Mouse (Mus musculus) kidney, postnatal 0 days (tissue): Measurements from ENCODE around the gene Vti1a. TPM values are rescaled to one million over a fixed set of nuclear protein-coding genes. Genes with fewer than 3 reads are reported as not detected.

Experiments
- ATAC-seq: fragments of 200-750 bp; cut with Nextera tagmentation; replicated peaks from 2 replicates; pipeline ENCODE4 v1.8.0; 2017; ENCODE audit warnings: low read depth, moderate number of reproducible peaks, moderate TSS enrichment, moderate library complexity; ENCODE audit not compliant: low FRiP score
- DNase-seq: peaks from one replicate; pipeline ENCODE4 v3.0.0-alpha.2; 2016; ENCODE audit warnings: low spot score
- H3K27ac ChIP-seq: fragments of 300-500 bp; sonication (generic); 2 replicates; pipeline ENCODE4 v1.5.1; 2014; ENCODE audit warnings: mild to moderate bottlenecking
- H3K27me3 ChIP-seq: fragments of 300-500 bp; sonication (generic); 2 replicates; pipeline ENCODE4 v1.6.1; 2014; ENCODE audit warnings: low read length, mixed read lengths; ENCODE audit not compliant: insufficient read depth
- H3K36me3 ChIP-seq: fragments of 300-500 bp; sonication (generic); 2 replicates; pipeline ENCODE4 v1.6.1; 2014; ENCODE audit warnings: low read length, mixed read lengths; ENCODE audit not compliant: insufficient read depth
- H3K4me1 ChIP-seq: fragments of 300-500 bp; sonication (generic); replicated peaks from 2 replicates; pipeline ENCODE4 v1.6.1; 2014; ENCODE audit warnings: antibody characterized with exemption, low read length, mixed read lengths; ENCODE audit not compliant: insufficient read depth
- H3K4me2 ChIP-seq: fragments of 300-500 bp; sonication (generic); 2 replicates; pipeline ENCODE4 v1.6.1; 2014; ENCODE audit warnings: mild to moderate bottlenecking, low read length, moderate library complexity, mixed read lengths
- H3K4me3 ChIP-seq: fragments of 300-500 bp; sonication (generic); replicated peaks from 2 replicates; pipeline ENCODE4 v1.5.1; 2014; ENCODE audit warnings: low read depth, low read length
- H3K9ac ChIP-seq: fragments of 300-500 bp; sonication (generic); 2 replicates; pipeline ENCODE4 v1.6.1; 2014; ENCODE audit warnings: low read depth, low read length
- H3K9me3 ChIP-seq: fragments of 300-500 bp; sonication (generic); replicated peaks from 2 replicates; pipeline ENCODE4 v1.6.1; 2016; ENCODE audit warnings: low read length, inconsistent platforms, mixed read lengths
- CTCF ChIP-seq: IDR thresholded peaks from 2 replicates; pipeline ENCODE4 v1.5.1; 2016; ENCODE audit warnings: antibody characterized with exemption, low read depth, mild to moderate bottlenecking, moderate library complexity
- WGBS: fragments of 180-500 bp; shearing (Covaris S2); extraction: QIAGEN DNeasy Blood & Tissue Kit; methylation state at CpG from one replicate; pipeline ENCODE4 v1.1.7; 2014; 5-methylcytosine and 5-hydroxymethylcytosine counted together
- polyA plus RNA-seq: library from polyadenylated mRNA; unstranded; fragments of >200 nt; fragmentation: Nextera tagmentation; extraction: Ambion mirVana; gene quantifications from 2 replicates; pipeline ENCODE4 v1.2.1, GENCODE M21; 2015

The Vti1a gene
- polyA plus RNA-seq, 1 experiment from 2014 or later: 22.4 TPM

GRCm38 (mm10) chr19:55503771-55504170 lies 187.7 kb downstream of the Vti1a start:
- no peak for ATAC-seq
- H3K36me3 ChIP-seq: 0 out of 2 replicates have a peak, but pooled peaks cover 3% of the 10 kb centered on the region

DNA sequence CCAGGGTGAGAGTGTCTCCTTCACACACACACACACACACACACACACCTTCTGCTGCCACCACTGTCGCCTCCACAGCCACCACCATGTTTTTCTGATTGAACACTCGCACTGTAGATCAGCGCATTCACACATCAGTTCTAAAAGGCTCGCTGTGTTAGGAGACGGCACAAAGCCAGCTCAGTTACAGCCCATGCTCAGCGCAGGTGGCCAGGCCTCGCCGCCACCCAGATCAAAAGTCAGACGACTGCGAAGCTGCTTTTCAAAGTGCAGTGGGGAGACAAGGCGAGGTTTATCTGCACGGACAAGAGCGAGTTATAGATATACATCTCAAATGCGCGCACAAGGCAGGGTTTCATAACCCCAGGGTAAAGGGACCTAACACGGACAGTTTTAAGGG lies 191.7 kb downstream of the Vti1a start:
- H3K36me3 ChIP-seq: 0 out of 2 replicates have a peak, but pooled peaks cover 3% of the 10 kb centered on the region
- H3K4me3 ChIP-seq: no peak overlapping the region
- H3K9ac ChIP-seq: no peak overlapping the region
- H3K4me2 ChIP-seq: no peak overlapping the region
- WGBS: 67% methylated on average over 16 of the region's 16 CpGs
- H3K27me3 ChIP-seq: no peaks in the 10 kb centered on the region
- H3K4me1 ChIP-seq: peaks cover 5% of the 10 kb centered on the region; the same call in 1 of the 2 replicates
- ATAC-seq (no peak), DNase-seq (no peak)
- H3K9me3 ChIP-seq: no peaks in the 10 kb centered on the region
- TF ChIP-seq CTCF: no peak
- no peak overlapping the region for H3K27ac ChIP-seq

More at GRCm38 (mm10) chr19:55503771-55504170, 187.7 kb downstream of the Vti1a start:
- Histone ChIP-seq H3K4me3 (no peak overlapping the region), H3K4me2 (no peak overlapping the region), H3K9ac (no peak overlapping the region), H3K4me1 (peaks cover 5% of the 10 kb centered on the region; the same call in 1 of the 2 replicates), H3K27me3 (no peaks in the 10 kb centered on the region), H3K27ac (no peak overlapping the region), H3K9me3 (no peaks in the 10 kb centered on the region)
- WGBS: 58% methylated on average over 4 of the region's 4 CpGs
- peak; percentile 23; the same call in 1 of the 2 replicates for TF ChIP-seq CTCF
- peak; percentile 29 for DNase-seq

DNA sequence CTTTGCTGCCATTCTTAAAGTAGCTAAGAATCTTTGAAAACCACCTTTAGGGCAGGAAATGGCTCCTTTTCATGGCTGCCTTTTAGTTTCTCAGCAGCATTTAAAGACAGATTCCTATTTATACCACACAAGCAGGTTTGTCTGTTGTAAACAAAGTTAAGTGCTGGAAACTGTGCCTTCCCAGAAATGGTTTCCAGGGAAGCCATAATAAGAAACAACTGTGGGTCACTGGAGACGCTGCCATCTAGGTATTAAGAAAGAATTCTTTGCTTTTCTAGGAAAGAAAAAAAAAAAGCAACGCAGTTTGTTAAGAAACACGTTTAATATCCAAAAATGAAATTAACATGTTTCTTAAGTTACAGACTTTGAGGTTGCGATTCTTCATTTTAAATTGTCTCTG lies 192.1 kb downstream of the Vti1a start:
- no peaks in the 10 kb centered on the region for H3K9me3 ChIP-seq
- H3K9ac ChIP-seq: no peak overlapping the region
- H3K36me3 ChIP-seq: 0 out of 2 replicates have a peak, but pooled peaks cover 3% of the 10 kb centered on the region
- WGBS: 90% methylated on average over 4 of the region's 4 CpGs
- no peak for DNase-seq
- no peak overlapping the region for H3K27ac ChIP-seq
- ATAC-seq: no peak
- H3K4me3 ChIP-seq: no peak overlapping the region
- peaks cover 2% of the 10 kb centered on the region; the same call in 1 of the 2 replicates for H3K4me1 ChIP-seq
- no peak for TF ChIP-seq CTCF
- H3K4me2 ChIP-seq: no peak overlapping the region
- no peaks in the 10 kb centered on the region for H3K27me3 ChIP-seq

- Histone ChIP-seq H3K27ac (no peak overlapping the region), H3K4me3 (no peak overlapping the region), H3K9ac (no peak overlapping the region), H3K27me3 (no peaks in the 10 kb centered on the region), H3K4me2 (no peak overlapping the region), H3K36me3 (0 out of 2 replicates have a peak, but pooled peaks cover 3% of the 10 kb centered on the region), H3K9me3 (no peaks in the 10 kb centered on the region), H3K4me1 (no peaks in the 10 kb centered on the region)
- ATAC-seq: no peak
- 66% methylated on average over 5 of the region's 5 CpGs for WGBS
- DNase-seq: no peak
- TF ChIP-seq CTCF: no peak
Measured at GRCm38 (mm10) chr19:55508965-55509364, 192.9 kb downstream of the Vti1a start.

DNA sequence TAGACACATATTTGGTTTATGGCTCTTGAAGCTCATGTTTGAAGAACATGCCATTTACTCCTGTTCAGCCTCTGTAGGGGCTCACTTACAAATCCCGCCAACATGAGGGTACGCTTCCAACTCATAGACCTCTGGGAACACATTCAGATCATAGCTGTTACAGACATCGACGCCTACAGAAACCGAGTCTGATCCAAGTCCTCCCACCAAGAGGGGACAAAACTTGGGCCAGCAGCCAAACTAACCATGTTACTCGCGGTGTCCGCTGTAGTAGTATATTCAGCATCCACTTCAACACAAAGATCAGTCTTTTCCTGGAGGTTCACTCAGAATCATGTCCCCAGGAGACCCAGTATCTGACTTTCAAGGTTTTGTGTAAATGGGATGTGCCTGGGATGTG lies 193.5 kb downstream of the Vti1a start:
- Histone ChIP-seq H3K4me2 (no peak overlapping the region), H3K27me3 (no peaks in the 10 kb centered on the region), H3K9me3 (no peaks in the 10 kb centered on the region), H3K36me3 (0 out of 2 replicates have a peak, but pooled peaks cover 3% of the 10 kb centered on the region), H3K4me3 (no peak overlapping the region), H3K27ac (no peak overlapping the region), H3K4me1 (no peaks in the 10 kb centered on the region), H3K9ac (no peak overlapping the region)
- ATAC-seq: no peak
- no peak for DNase-seq
- WGBS: 74% methylated on average over 8 of the region's 8 CpGs
- TF ChIP-seq CTCF: no peak

DNA sequence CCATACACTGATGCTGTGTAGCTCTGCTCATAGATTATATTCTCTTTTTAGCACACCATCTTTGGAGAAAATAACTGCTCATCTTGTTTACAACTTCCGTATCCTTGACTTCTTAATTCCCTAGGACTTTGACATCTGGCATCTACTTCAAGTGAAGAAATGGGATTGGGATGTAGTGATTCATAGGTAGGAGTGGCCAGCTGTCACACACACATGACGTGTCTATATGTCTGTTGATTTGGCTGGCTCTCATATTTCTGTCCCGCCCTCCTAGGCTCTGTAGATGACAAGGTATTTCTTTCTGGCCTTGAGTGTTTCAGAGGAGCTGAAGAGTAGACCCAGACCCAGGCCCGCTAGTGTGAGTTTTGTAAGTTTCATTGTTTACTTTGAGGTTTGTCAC lies 197.8 kb downstream of the Vti1a start:
- Histone ChIP-seq H3K9me3 (no peaks in the 10 kb centered on the region), H3K27me3 (no peaks in the 10 kb centered on the region), H3K27ac (no peak overlapping the region), H3K9ac (no peak overlapping the region), H3K4me1 (no peaks in the 10 kb centered on the region), H3K36me3 (no peaks in the 10 kb centered on the region), H3K4me3 (no peak overlapping the region), H3K4me2 (no peak overlapping the region)
- DNase-seq (peak; percentile 33), ATAC-seq (no peak)
- 81% methylated on average over 4 of the region's 4 CpGs for WGBS
- TF ChIP-seq CTCF: no peak

DNA sequence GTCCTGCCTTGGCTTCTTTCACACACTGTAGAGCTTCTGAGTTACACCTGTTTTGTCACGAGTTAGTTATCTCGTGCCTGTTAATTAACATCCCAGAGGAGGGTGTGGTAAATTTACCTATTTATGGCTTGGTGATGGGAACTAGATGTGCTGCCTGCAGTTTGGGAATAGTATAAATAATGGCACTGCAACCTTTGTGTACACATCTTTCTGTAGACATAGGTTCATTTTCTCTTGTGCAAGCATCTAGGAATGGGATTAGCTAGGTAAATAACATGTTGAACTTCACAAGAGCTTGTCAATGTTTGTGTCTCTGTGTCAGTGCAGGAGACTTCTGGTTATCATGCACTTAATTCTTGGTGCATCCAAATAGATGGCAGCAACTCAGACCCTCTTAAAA lies 204.1 kb downstream of the Vti1a start:
- 32% methylated on average over 2 of the region's 2 CpGs for WGBS
- Histone ChIP-seq H3K4me3 (no peak overlapping the region), H3K9ac (no peak overlapping the region), H3K27me3 (no peaks in the 10 kb centered on the region), H3K4me2 (no peak overlapping the region), H3K36me3 (no peaks in the 10 kb centered on the region), H3K9me3 (no peaks in the 10 kb centered on the region), H3K27ac (no peak overlapping the region), H3K4me1 (0 out of 2 replicates have a peak, but pooled peaks cover 3% of the 10 kb centered on the region)
- no peak for ATAC-seq
- no peak for TF ChIP-seq CTCF
- no peak for DNase-seq
